Mouse (Mus musculus) ES-E14 (cell line): ENCODE data around the gene Agtrap.

ENCODE experiments used
- CHD2 ChIP-seq: IDR thresholded peaks from 2 replicates; pipeline ENCODE4 v1.6.1; 2014; ENCODE audit warnings: mild to moderate bottlenecking, low read depth, low read length, inconsistent platforms
- HCFC1 ChIP-seq: IDR thresholded peaks from 2 replicates; pipeline ENCODE4 v1.6.1; 2012; ENCODE audit warnings: low read length, inconsistent platforms, borderline replicate concordance; ENCODE audit not compliant: insufficient read depth
- MAFK ChIP-seq: IDR thresholded peaks from 2 replicates; pipeline ENCODE4 v1.6.1; 2014; ENCODE audit warnings: mild to moderate bottlenecking, low read depth, low read length, inconsistent platforms; ENCODE audit not compliant: insufficient read depth
- ZC3H11A ChIP-seq: IDR thresholded peaks from 2 replicates; pipeline ENCODE4 v1.6.1; 2012; ENCODE audit warnings: low read depth, mild to moderate bottlenecking, inconsistent platforms, low read length, borderline replicate concordance
- ZNF384 ChIP-seq: IDR thresholded peaks from 2 replicates; pipeline ENCODE4 v1.6.1; 2012; ENCODE audit warnings: low read depth, low read length, inconsistent platforms

DNA sequence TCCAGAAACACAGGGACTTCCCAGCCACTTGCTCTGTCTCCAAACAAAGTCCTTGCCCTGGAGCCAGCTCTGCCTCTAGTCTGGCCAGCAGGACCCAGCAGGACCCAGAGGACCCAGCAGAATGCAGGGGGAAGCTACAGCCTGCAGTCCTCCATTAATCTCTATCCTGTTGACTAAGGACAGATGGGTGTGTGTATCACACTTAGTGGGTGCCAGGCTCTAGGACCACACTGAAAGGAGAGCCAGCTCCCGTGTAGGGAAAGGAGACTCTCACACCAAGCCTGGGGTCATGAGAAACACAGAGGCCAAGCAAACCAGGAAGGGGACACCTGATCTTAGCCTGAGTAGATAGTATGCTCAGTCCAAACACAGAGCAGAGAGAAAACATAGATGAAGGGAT is 40.4 kb upstream of the Agtrap start:
- TF ChIP-seq ZC3H11A (no peak), ZNF384 (no peak), MAFK (no peak), HCFC1 (no peak), CHD2 (no peak)
